Mouse (Mus musculus) lung, embryonic 15.5 days (tissue): Measurements from ENCODE around the gene Camk1d. TPM values are rescaled to one million over a fixed set of nuclear protein-coding genes. Genes with fewer than 3 reads are reported as not detected.
A peak's percentile ranks its signal among the peaks of the same experiment; 100 is the strongest.

Experiments
- ATAC-seq: fragments of 200-750 bp; cut with Nextera tagmentation; 2 replicates; pipeline ENCODE4 v1.8.0; 2017; ENCODE audit warnings: moderate number of reproducible peaks, borderline replicate concordance; ENCODE audit not compliant: low FRiP score, low TSS enrichment; ENCODE audit errors: extremely low read depth
- H3K27ac ChIP-seq: fragments of 300-500 bp; sonication (generic); 2 replicates; pipeline ENCODE4 v1.5.1; 2015; ENCODE audit warnings: moderate library complexity, mild to moderate bottlenecking, inconsistent platforms
- H3K27me3 ChIP-seq: fragments of 300-500 bp; sonication (generic); 2 replicates; pipeline ENCODE4 v1.6.1; 2015; ENCODE audit warnings: inconsistent platforms
- H3K36me3 ChIP-seq: fragments of 300-500 bp; sonication (generic); 2 replicates; pipeline ENCODE4 v1.6.1; 2015; ENCODE audit warnings: inconsistent platforms
- H3K4me1 ChIP-seq: fragments of 300-500 bp; sonication (generic); 2 replicates; pipeline ENCODE4 v1.6.1; 2015; ENCODE audit warnings: inconsistent platforms
- H3K4me2 ChIP-seq: fragments of 300-500 bp; sonication (generic); 2 replicates; pipeline ENCODE4 v1.6.1; 2015; ENCODE audit warnings: inconsistent platforms, mild to moderate bottlenecking, moderate library complexity
- H3K4me3 ChIP-seq: fragments of 300-500 bp; sonication (generic); 2 replicates; pipeline ENCODE4 v1.5.1; 2015; ENCODE audit warnings: mild to moderate bottlenecking, inconsistent platforms
- H3K9ac ChIP-seq: fragments of 300-500 bp; sonication (generic); 2 replicates; pipeline ENCODE4 v1.6.1; 2015; ENCODE audit warnings: inconsistent platforms
- H3K9me3 ChIP-seq: fragments of 300-500 bp; sonication (generic); 2 replicates; pipeline ENCODE4 v1.6.1; 2016; ENCODE audit warnings: inconsistent platforms
- WGBS: fragments of 180-500 bp; shearing (Covaris S2); methylation state at CpG from one replicate; pipeline ENCODE4 v1.1.7; 2015; 5-methylcytosine and 5-hydroxymethylcytosine counted together
- polyA plus RNA-seq: library from polyadenylated mRNA; unstranded; fragments of >200 nt; fragmentation: Nextera tagmentation; extraction: Ambion mirVana; gene quantifications from 2 replicates; pipeline ENCODE4 v1.2.1, GENCODE M21; 2015

The Camk1d gene
- polyA plus RNA-seq, 1 experiment from 2014 or later: 2.5 TPM

GRCm38 (mm10) chr2:5454830-5455229 lies 259.5 kb downstream of the Camk1d start:
- H3K27ac ChIP-seq: no peak overlapping the region
- H3K36me3 ChIP-seq: no peaks in the 10 kb centered on the region
- H3K4me3 ChIP-seq: no peak overlapping the region
- peaks cover 15% of the 10 kb centered on the region for H3K4me1 ChIP-seq
- H3K9me3 ChIP-seq: no peaks in the 10 kb centered on the region
- 0 out of 2 replicates have a peak, but pooled peaks have one; percentile 50 for ATAC-seq
- WGBS: 34% methylated on average over 9 of the region's 9 CpGs
- H3K27me3 ChIP-seq: no peaks in the 10 kb centered on the region
- H3K9ac ChIP-seq: no peak overlapping the region
- H3K4me2 ChIP-seq: no peak overlapping the region

- H3K27me3 ChIP-seq: no peaks in the 10 kb centered on the region
- 92% methylated on average over 2 of the region's 2 CpGs for WGBS
- peaks cover 9% of the 10 kb centered on the region; the same call in 1 of the 2 replicates for H3K4me1 ChIP-seq
- no peak overlapping the region for H3K4me2 ChIP-seq
- no peaks in the 10 kb centered on the region for H3K9me3 ChIP-seq
- H3K36me3 ChIP-seq: no peaks in the 10 kb centered on the region
- no peak overlapping the region for H3K27ac ChIP-seq
- H3K4me3 ChIP-seq: no peak overlapping the region
- H3K9ac ChIP-seq: no peak overlapping the region
- no peak for ATAC-seq
These were observed 262.7 kb downstream of the Camk1d start for GRCm38 (mm10) chr2:5451654-5452053.

GRCm38 (mm10) chr2:5445357-5445756 lies 269.0 kb downstream of the Camk1d start:
- WGBS: 75% methylated on average over 5 of the region's 5 CpGs
- no peak for ATAC-seq
- no peaks in the 10 kb centered on the region for H3K9me3 ChIP-seq
- H3K9ac ChIP-seq: no peak overlapping the region
- H3K36me3 ChIP-seq: no peaks in the 10 kb centered on the region
- no peak overlapping the region for H3K4me3 ChIP-seq
- H3K27me3 ChIP-seq: no peaks in the 10 kb centered on the region
- no peak overlapping the region for H3K4me2 ChIP-seq
- H3K27ac ChIP-seq: no peak overlapping the region
- H3K4me1 ChIP-seq: no peaks in the 10 kb centered on the region

- H3K27me3 ChIP-seq: no peaks in the 10 kb centered on the region
- no peaks in the 10 kb centered on the region for H3K4me1 ChIP-seq
- no peaks in the 10 kb centered on the region for H3K36me3 ChIP-seq
- H3K4me3 ChIP-seq: no peak overlapping the region
- no peak overlapping the region for H3K27ac ChIP-seq
- WGBS: 47% methylated on average over 2 of the region's 2 CpGs
- ATAC-seq: no peak
- H3K9ac ChIP-seq: no peak overlapping the region
- no peaks in the 10 kb centered on the region for H3K9me3 ChIP-seq
- no peak overlapping the region for H3K4me2 ChIP-seq
These were observed 276.6 kb downstream of the Camk1d start for GRCm38 (mm10) chr2:5437690-5438089.

GRCm38 (mm10) chr2:5435587-5436253 lies 278.6 kb downstream of the Camk1d start:
- no peaks in the 10 kb centered on the region for H3K4me1 ChIP-seq
- no peaks in the 10 kb centered on the region for H3K27me3 ChIP-seq
- no peak overlapping the region for H3K4me3 ChIP-seq
- 79% methylated on average over 16 of the region's 16 CpGs for WGBS
- H3K9me3 ChIP-seq: no peaks in the 10 kb centered on the region
- no peak overlapping the region for H3K9ac ChIP-seq
- H3K36me3 ChIP-seq: no peaks in the 10 kb centered on the region
- H3K4me2 ChIP-seq: no peak overlapping the region
- H3K27ac ChIP-seq: no peak overlapping the region
- ATAC-seq: no peak

GRCm38 (mm10) chr2:5431309-5431708 lies 283.0 kb downstream of the Camk1d start:
- Histone ChIP-seq H3K4me1 (no peaks in the 10 kb centered on the region), H3K36me3 (no peaks in the 10 kb centered on the region), H3K27ac (no peak overlapping the region), H3K9me3 (no peaks in the 10 kb centered on the region), H3K4me3 (no peak overlapping the region), H3K27me3 (no peaks in the 10 kb centered on the region), H3K9ac (no peak overlapping the region), H3K4me2 (no peak overlapping the region)
- 57% methylated on average over 2 of the region's 2 CpGs for WGBS
- no peak for ATAC-seq

- Histone ChIP-seq H3K4me1 (no peaks in the 10 kb centered on the region), H3K4me2 (no peak overlapping the region), H3K4me3 (no peak overlapping the region), H3K36me3 (no peaks in the 10 kb centered on the region), H3K9me3 (no peaks in the 10 kb centered on the region), H3K27me3 (no peaks in the 10 kb centered on the region), H3K27ac (no peak overlapping the region), H3K9ac (no peak overlapping the region)
- WGBS: 47% methylated on average over 8 of the region's 8 CpGs
- ATAC-seq: no peak
These were observed 284.4 kb downstream of the Camk1d start for GRCm38 (mm10) chr2:5429921-5430320.

GRCm38 (mm10) chr2:5426110-5426509 lies 288.2 kb downstream of the Camk1d start:
- no peak overlapping the region for H3K9ac ChIP-seq
- no peak for ATAC-seq
- H3K9me3 ChIP-seq: no peaks in the 10 kb centered on the region
- WGBS: 19% methylated on average over 2 of the region's 2 CpGs
- H3K4me3 ChIP-seq: no peak overlapping the region
- no peak overlapping the region for H3K27ac ChIP-seq
- H3K27me3 ChIP-seq: no peaks in the 10 kb centered on the region
- no peak overlapping the region for H3K4me2 ChIP-seq
- no peaks in the 10 kb centered on the region for H3K36me3 ChIP-seq
- H3K4me1 ChIP-seq: no peaks in the 10 kb centered on the region

GRCm38 (mm10) chr2:5425612-5426011 lies 288.7 kb downstream of the Camk1d start:
- WGBS: 75% methylated on average over 3 of the region's 3 CpGs
- H3K27me3 ChIP-seq: no peaks in the 10 kb centered on the region

GRCm38 (mm10) chr2:5420621-5421196 lies 293.6 kb downstream of the Camk1d start:
- Histone ChIP-seq H3K4me2 (no peak overlapping the region), H3K27ac (no peak overlapping the region), H3K9ac (no peak overlapping the region), H3K36me3 (no peaks in the 10 kb centered on the region), H3K9me3 (no peaks in the 10 kb centered on the region), H3K27me3 (no peaks in the 10 kb centered on the region), H3K4me1 (0 out of 2 replicates have a peak, but pooled peaks cover 2% of the 10 kb centered on the region), H3K4me3 (no peak overlapping the region)
- ATAC-seq: no peak
- WGBS: 58% methylated on average over 5 of the region's 5 CpGs

More at GRCm38 (mm10) chr2:5425612-5426011, 288.7 kb downstream of the Camk1d start:
- no peaks in the 10 kb centered on the region for H3K36me3 ChIP-seq
- H3K4me1 ChIP-seq: no peaks in the 10 kb centered on the region
- no peaks in the 10 kb centered on the region for H3K9me3 ChIP-seq
- no peak overlapping the region for H3K9ac ChIP-seq
- ATAC-seq: no peak
- H3K4me3 ChIP-seq: no peak overlapping the region
- no peak overlapping the region for H3K4me2 ChIP-seq
- no peak overlapping the region for H3K27ac ChIP-seq

- Histone ChIP-seq H3K9me3 (no peaks in the 10 kb centered on the region), H3K36me3 (no peaks in the 10 kb centered on the region), H3K4me2 (no peak overlapping the region), H3K9ac (no peak overlapping the region), H3K27ac (no peak overlapping the region), H3K27me3 (no peaks in the 10 kb centered on the region), H3K4me1 (0 out of 2 replicates have a peak, but pooled peaks cover 2% of the 10 kb centered on the region), H3K4me3 (no peak overlapping the region)
- ATAC-seq: no peak
- 85% methylated on average over 4 of the region's 4 CpGs for WGBS
These were observed 295.5 kb downstream of the Camk1d start for GRCm38 (mm10) chr2:5418802-5419201.

GRCm38 (mm10) chr2:5417158-5418032 lies 296.9 kb downstream of the Camk1d start:
- no peaks in the 10 kb centered on the region for H3K9me3 ChIP-seq
- 52% methylated on average over 6 of the region's 6 CpGs for WGBS
- H3K27ac ChIP-seq: no peak overlapping the region
- no peaks in the 10 kb centered on the region for H3K27me3 ChIP-seq
- peak; percentile 57; the same call in 1 of the 2 replicates for ATAC-seq
- no peak overlapping the region for H3K4me2 ChIP-seq
- H3K36me3 ChIP-seq: no peaks in the 10 kb centered on the region
- no peak overlapping the region for H3K4me3 ChIP-seq
- H3K9ac ChIP-seq: no peak overlapping the region
- 0 out of 2 replicates have a peak, but pooled peaks cover 2% of the 10 kb centered on the region for H3K4me1 ChIP-seq
